Mouse (Mus musculus) hindbrain, embryonic 10.5 days (tissue): Measurements from ENCODE around the gene Lbx2. TPM values are rescaled to one million over a fixed set of nuclear protein-coding genes. Genes with fewer than 3 reads are reported as not detected.
A peak's percentile ranks its signal among the peaks of the same experiment; 100 is the strongest.

Experiments
- DNase-seq: peaks from one replicate; pipeline ENCODE4 v3.0.0-alpha.2; 2017; ENCODE audit warnings: low spot score
- H3K27ac ChIP-seq: fragments of 300-500 bp; sonication (generic); 2 replicates; pipeline ENCODE4 v1.5.1; 2016; ENCODE audit warnings: mild to moderate bottlenecking, moderate library complexity
- H3K27me3 ChIP-seq: fragments of 300-500 bp; sonication (generic); 2 replicates; pipeline ENCODE4 v1.6.1; 2016; ENCODE audit warnings: mild to moderate bottlenecking; ENCODE audit not compliant: poor library complexity, insufficient read depth, severe bottlenecking
- H3K36me3 ChIP-seq: fragments of 300-500 bp; sonication (generic); 2 replicates; pipeline ENCODE4 v1.6.1; 2016; ENCODE audit warnings: mild to moderate bottlenecking, moderate library complexity
- H3K4me1 ChIP-seq: fragments of 300-500 bp; sonication (generic); replicated peaks from 2 replicates; pipeline ENCODE4 v1.6.1; 2016; ENCODE audit warnings: mild to moderate bottlenecking
- H3K4me3 ChIP-seq: fragments of 300-500 bp; sonication (generic); 2 replicates; pipeline ENCODE4 v1.5.1; 2016; ENCODE audit warnings: mild to moderate bottlenecking, moderate library complexity
- H3K9me3 ChIP-seq: fragments of 300-500 bp; sonication (generic); 2 replicates; pipeline ENCODE4 v1.6.1; 2016; ENCODE audit warnings: mild to moderate bottlenecking, moderate library complexity
- WGBS: fragments of 180-500 bp; shearing (Covaris S2); methylation state at CpG from one replicate; pipeline ENCODE4 v1.1.7; 2016; 5-methylcytosine and 5-hydroxymethylcytosine counted together
- microRNA counts: library from miRNA; unstranded; fragments of <30 nt; microRNA quantifications from one replicate; lab custom pipeline; 2017
- polyA plus RNA-seq: library from polyadenylated mRNA; unstranded; fragments of >200 nt; fragmentation: Nextera tagmentation; extraction: Ambion mirVana; gene quantifications from 2 replicates; pipeline ENCODE4 v1.2.1, GENCODE M21; 2016

Gene Lbx2
- polyA plus RNA-seq, 1 experiment from 2014 or later, result 0.39 TPM

GRCm38 (mm10) chr6:83134951-83135513 lies 48.9 kb downstream of the Lbx2 start, which contains the start of gene Rtkn:
Gene Rtkn, plus strand, starts transcription at chr6:83135463.
- Histone ChIP-seq H3K27ac (peak within 1 kb of the TSS; percentile 100), H3K4me3 (peak within 1 kb of the TSS; percentile 84), H3K36me3 (peaks cover 10% of the 10 kb centered on the region; the same call in 1 of the 2 replicates), H3K4me1 (peaks cover 60% of the 10 kb centered on the region), H3K27me3 (peaks cover 15% of the 10 kb centered on the region), H3K9me3 (no peaks in the 10 kb centered on the region)
- 53% methylated on average over 7 of the region's 7 CpGs for WGBS
- no peak for DNase-seq

- WGBS, result 2% methylated on average over 37 of the region's 37 CpGs
- H3K9me3 ChIP-seq, result no peaks in the 10 kb centered on the region
- H3K4me1 ChIP-seq, result peaks cover 63% of the 10 kb centered on the region
- peaks cover 15% of the 10 kb centered on the region for H3K27me3 ChIP-seq
- H3K27ac ChIP-seq, result peak overlapping the region; percentile 100
- H3K4me3 ChIP-seq, result peak overlapping the region; percentile 84
- peak; percentile 49 for DNase-seq
- peaks cover 11% of the 10 kb centered on the region; the same call in 1 of the 2 replicates for H3K36me3 ChIP-seq
These were observed 49.5 kb downstream of the Lbx2 start for GRCm38 (mm10) chr6:83135571-83136161.

- H3K9me3 ChIP-seq, result no peaks in the 10 kb centered on the region
- 5% methylated on average over 5 of the region's 5 CpGs for WGBS
- H3K27me3 ChIP-seq, result peaks cover 18% of the 10 kb centered on the region
- peak overlapping the region; percentile 84 for H3K4me3 ChIP-seq
- peaks cover 71% of the 10 kb centered on the region for H3K4me1 ChIP-seq
- peaks cover 11% of the 10 kb centered on the region; the same call in 1 of the 2 replicates for H3K36me3 ChIP-seq
- DNase-seq, result no peak
- peak overlapping the region; percentile 100 for H3K27ac ChIP-seq
These were observed 50.2 kb downstream of the Lbx2 start for GRCm38 (mm10) chr6:83136291-83136880.

GRCm38 (mm10) chr6:83136881-83137575 lies 50.9 kb downstream of the Lbx2 start:
- peak; percentile 92 for DNase-seq
- peak overlapping the region; percentile 84 for H3K4me3 ChIP-seq
- no peaks in the 10 kb centered on the region for H3K9me3 ChIP-seq
- H3K27me3 ChIP-seq, result peaks cover 25% of the 10 kb centered on the region
- peaks cover 77% of the 10 kb centered on the region for H3K4me1 ChIP-seq
- H3K27ac ChIP-seq, result peak overlapping the region; percentile 100
- peaks cover 11% of the 10 kb centered on the region; the same call in 1 of the 2 replicates for H3K36me3 ChIP-seq
- under 1% methylated on average over 26 of the region's 26 CpGs for WGBS

- Histone ChIP-seq H3K27ac (peak overlapping the region; percentile 100), H3K4me1 (peaks cover 82% of the 10 kb centered on the region), H3K36me3 (peaks cover 11% of the 10 kb centered on the region; the same call in 1 of the 2 replicates), H3K4me3 (peak overlapping the region; percentile 84), H3K27me3 (peaks cover 28% of the 10 kb centered on the region), H3K9me3 (no peaks in the 10 kb centered on the region)
- DNase-seq, result peak; percentile 93
- under 1% methylated on average over 12 of the region's 12 CpGs for WGBS
These were observed 51.4 kb downstream of the Lbx2 start for GRCm38 (mm10) chr6:83137576-83137950.

MicroRNAs within 50 kb of the gene (microRNA counts, 519-probe panel; counts per million panel counts)
- microRNA mmu-miR-3470a+mmu-miR-3470b (lab: Ali Mortazavi, UCI), result 1,255 counts per million, percentile 77 among the panel's probes with 10 or more counts

Other genes with a start within 250 kb of the Lbx2 start
- 2.9 and 3.2 TPM in 2 replicates for gene Sema4f, start 146.6 kb upstream of the Lbx2 start, polyA plus RNA-seq
- gene M1ap, start 139.5 kb upstream of the Lbx2 start, polyA plus RNA-seq, result 0.22 and 0.42 TPM in 2 replicates
- 7.7 and 8.6 TPM in 2 replicates for gene Dok1, start 52.9 kb upstream of the Lbx2 start, polyA plus RNA-seq
- 10.5 and 10.7 TPM in 2 replicates for gene Loxl3, start 52.2 kb upstream of the Lbx2 start, polyA plus RNA-seq
- gene Aup1, start 31.8 kb upstream of the Lbx2 start, polyA plus RNA-seq, result 169 and 179 TPM in 2 replicates
- 70.9 and 82.5 TPM in 2 replicates for gene Htra2, start 31.1 kb upstream of the Lbx2 start, polyA plus RNA-seq
- gene Dqx1, start 28.5 kb upstream of the Lbx2 start, polyA plus RNA-seq, result 2.2 and 3.5 TPM in 2 replicates
- 5.6 and 12.3 TPM in 2 replicates for gene Tlx2, start 16.1 kb upstream of the Lbx2 start, polyA plus RNA-seq
- gene Pcgf1, start 8.5 kb upstream of the Lbx2 start, polyA plus RNA-seq, result 41.1 and 42.2 TPM in 2 replicates
- gene Ccdc142, start 15.2 kb downstream of the Lbx2 start, polyA plus RNA-seq, result 3.0 and 3.8 TPM in 2 replicates
- gene Gm42688, start 15.2 kb downstream of the Lbx2 start, polyA plus RNA-seq, result 2.2 and 3.2 TPM in 2 replicates
- gene Mrpl53, start 22.7 kb downstream of the Lbx2 start, polyA plus RNA-seq, result 151 and 154 TPM in 2 replicates
- 37.9 and 40.0 TPM in 2 replicates for gene Mogs, start 29.1 kb downstream of the Lbx2 start, polyA plus RNA-seq
- gene Wbp1, start 35.2 kb downstream of the Lbx2 start, polyA plus RNA-seq, result 157 and 245 TPM in 2 replicates
- 19.8 and 22.8 TPM in 2 replicates for gene Ino80b, start 39.1 kb downstream of the Lbx2 start, polyA plus RNA-seq
- 40.5 and 46.4 TPM in 2 replicates for gene Rtkn, start 49.1 kb downstream of the Lbx2 start, polyA plus RNA-seq
- 14.2 and 15.9 TPM in 2 replicates for gene Wdr54, start 70.0 kb downstream of the Lbx2 start, polyA plus RNA-seq
- 3.1 and 6.0 TPM in 2 replicates for gene 1700003E16Rik, start 70.0 kb downstream of the Lbx2 start, polyA plus RNA-seq
- gene Dctn1, start 79.6 kb downstream of the Lbx2 start, polyA plus RNA-seq, result 121 and 140 TPM in 2 replicates
- gene Slc4a5, start 133.5 kb downstream of the Lbx2 start, polyA plus RNA-seq, result 1.1 and 5.3 TPM in 2 replicates
- gene Mthfd2, start 239.5 kb downstream of the Lbx2 start, polyA plus RNA-seq, result 43.6 and 61.8 TPM in 2 replicates
- 50.1 and 58.6 TPM in 2 replicates for gene Mob1a, start 239.6 kb downstream of the Lbx2 start, polyA plus RNA-seq